Mouse (Mus musculus): ENCODE results near the gene Ear6. TPM values are rescaled to one million over a fixed set of nuclear protein-coding genes. Genes with fewer than 3 reads are reported as not detected.

Gene Ear6
- polyA plus RNA-seq, 1 experiment = not detected

- TF ChIP-seq CTCF (IDR thresholded peaks at IDR 0.05; ENCODE audit: control insufficient read depth, insufficient read depth, insufficient read length) = no peak
- TF ChIP-seq CEBPB (IDR thresholded peaks at IDR 0.05; ENCODE audit: low read depth) = no peak
- no peak for TF ChIP-seq MYOD1 (IDR thresholded peaks at IDR 0.05; ENCODE audit: control insufficient read depth, insufficient read length, low read depth)
- no peak for TF ChIP-seq FOSL1 (IDR thresholded peaks at IDR 0.05; ENCODE audit: insufficient read depth, low read length, poor library complexity, severe bottlenecking)
- TF ChIP-seq USF1 (IDR thresholded peaks at IDR 0.05; ENCODE audit: low read depth) = no peak
- no peak for TF ChIP-seq MYOG (IDR thresholded peaks at IDR 0.05; ENCODE audit: control insufficient read depth, extremely low read depth, insufficient read length)
- TF ChIP-seq MAX (IDR thresholded peaks at IDR 0.05) = no peak
- Histone ChIP-seq H3K27me3 (ENCODE audit: control insufficient read depth, insufficient read depth, insufficient read length) (no peaks in the 10 kb centered on the region), H3K79me3 (ENCODE audit: low read depth) (peaks cover 3% of the 10 kb centered on the region), H3K79me2 (ENCODE audit: control insufficient read depth, insufficient read depth) (peaks cover 23% of the 10 kb centered on the region), H3ac (ENCODE audit: control insufficient read depth, insufficient read length, low read depth) (no peak overlapping the region), H3K36me3 (ENCODE audit: control insufficient read depth, insufficient read depth) (peaks cover 30% of the 10 kb centered on the region), H3K4me3 (ENCODE audit: insufficient read depth, poor library complexity, severe bottlenecking) (no peak overlapping the region)
Observed at GRCm38 (mm10) chr14:51886051-51886450, 32.6 kb downstream of the Ear6 start.

- peaks cover 35% of the 10 kb centered on the region for H3K36me3 ChIP-seq (ENCODE audit: control insufficient read depth, insufficient read depth)
- H3K27me3 ChIP-seq (ENCODE audit: control insufficient read depth, insufficient read depth, insufficient read length) = no peaks in the 10 kb centered on the region
- H3K79me2 ChIP-seq (ENCODE audit: control insufficient read depth, insufficient read depth) = peaks cover 22% of the 10 kb centered on the region
- H3K4me3 ChIP-seq (ENCODE audit: insufficient read depth, poor library complexity, severe bottlenecking) = no peak overlapping the region
- no peak overlapping the region for H3ac ChIP-seq (ENCODE audit: control insufficient read depth, insufficient read length, low read depth)
- H3K79me3 ChIP-seq (ENCODE audit: low read depth) = peaks cover 3% of the 10 kb centered on the region
- TF ChIP-seq CEBPB (IDR thresholded peaks at IDR 0.05; ENCODE audit: low read depth) (no peak), MYOD1 (IDR thresholded peaks at IDR 0.05; ENCODE audit: control insufficient read depth, insufficient read length, low read depth) (no peak), CTCF (IDR thresholded peaks at IDR 0.05; ENCODE audit: control insufficient read depth, insufficient read depth, insufficient read length) (no peak), MAX (IDR thresholded peaks at IDR 0.05) (no peak), FOSL1 (IDR thresholded peaks at IDR 0.05; ENCODE audit: insufficient read depth, low read length, poor library complexity, severe bottlenecking) (no peak), MYOG (IDR thresholded peaks at IDR 0.05; ENCODE audit: control insufficient read depth, extremely low read depth, insufficient read length) (no peak), USF1 (IDR thresholded peaks at IDR 0.05; ENCODE audit: low read depth) (no peak)
Observed at GRCm38 (mm10) chr14:51889833-51890232, 36.3 kb downstream of the Ear6 start.

GRCm38 (mm10) chr14:51892191-51892939 lies 38.9 kb downstream of the Ear6 start, which contains the start of gene Slc39a2:
Slc39a2 (plus strand) TSS chr14:51892889.
- H3K36me3 ChIP-seq (ENCODE audit: control insufficient read depth, insufficient read depth) = peaks cover 29% of the 10 kb centered on the region
- no peaks in the 10 kb centered on the region for H3K27me3 ChIP-seq (ENCODE audit: control insufficient read depth, insufficient read depth, insufficient read length)
- no peak within 1 kb of the TSS for H3K4me3 ChIP-seq (ENCODE audit: insufficient read depth, poor library complexity, severe bottlenecking)
- H3K79me3 ChIP-seq (ENCODE audit: low read depth) = no peaks in the 10 kb centered on the region
- H3ac ChIP-seq (ENCODE audit: control insufficient read depth, insufficient read length, low read depth) = no peak within 1 kb of the TSS
- H3K79me2 ChIP-seq (ENCODE audit: control insufficient read depth, insufficient read depth) = no peaks in the 10 kb centered on the region
- TF ChIP-seq CEBPB (IDR thresholded peaks at IDR 0.05; ENCODE audit: low read depth) = no peak
- no peak for TF ChIP-seq FOSL1 (IDR thresholded peaks at IDR 0.05; ENCODE audit: insufficient read depth, low read length, poor library complexity, severe bottlenecking)
- no peak for TF ChIP-seq CTCF (IDR thresholded peaks at IDR 0.05; ENCODE audit: control insufficient read depth, insufficient read depth, insufficient read length)
- TF ChIP-seq MYOG (IDR thresholded peaks at IDR 0.05; ENCODE audit: control insufficient read depth, extremely low read depth, insufficient read length) = no peak
- TF ChIP-seq MAX (IDR thresholded peaks at IDR 0.05) = no peak
- TF ChIP-seq MYOD1 (IDR thresholded peaks at IDR 0.05; ENCODE audit: control insufficient read depth, insufficient read length, low read depth) = no peak
- no peak for TF ChIP-seq USF1 (IDR thresholded peaks at IDR 0.05; ENCODE audit: low read depth)

GRCm38 (mm10) chr14:51893094-51893794 lies 39.7 kb downstream of the Ear6 start:
- H3K4me3 ChIP-seq (ENCODE audit: insufficient read depth, poor library complexity, severe bottlenecking) = no peak overlapping the region
- no peak for TF ChIP-seq MYOD1 (IDR thresholded peaks at IDR 0.05; ENCODE audit: control insufficient read depth, insufficient read length, low read depth)
- TF ChIP-seq CEBPB (IDR thresholded peaks at IDR 0.05; ENCODE audit: low read depth) = no peak
- no peak for TF ChIP-seq FOSL1 (IDR thresholded peaks at IDR 0.05; ENCODE audit: insufficient read depth, low read length, poor library complexity, severe bottlenecking)
- no peak for TF ChIP-seq CTCF (IDR thresholded peaks at IDR 0.05; ENCODE audit: control insufficient read depth, insufficient read depth, insufficient read length)
- no peak for TF ChIP-seq USF1 (IDR thresholded peaks at IDR 0.05; ENCODE audit: low read depth)
- TF ChIP-seq MYOG (IDR thresholded peaks at IDR 0.05; ENCODE audit: control insufficient read depth, extremely low read depth, insufficient read length) = no peak
- no peaks in the 10 kb centered on the region for H3K27me3 ChIP-seq (ENCODE audit: control insufficient read depth, insufficient read depth, insufficient read length)
- H3K79me3 ChIP-seq (ENCODE audit: low read depth) = no peaks in the 10 kb centered on the region
- H3K79me2 ChIP-seq (ENCODE audit: control insufficient read depth, insufficient read depth) = no peaks in the 10 kb centered on the region
- no peak overlapping the region for H3ac ChIP-seq (ENCODE audit: control insufficient read depth, insufficient read length, low read depth)
- peaks cover 22% of the 10 kb centered on the region for H3K36me3 ChIP-seq (ENCODE audit: control insufficient read depth, insufficient read depth)

GRCm38 (mm10) chr14:51893809-51894208 lies 40.3 kb downstream of the Ear6 start:
- Histone ChIP-seq H3ac (ENCODE audit: control insufficient read depth, insufficient read length, low read depth) (no peak overlapping the region), H3K79me2 (ENCODE audit: control insufficient read depth, insufficient read depth) (no peaks in the 10 kb centered on the region), H3K4me3 (ENCODE audit: insufficient read depth, poor library complexity, severe bottlenecking) (no peak overlapping the region), H3K36me3 (ENCODE audit: control insufficient read depth, insufficient read depth) (peaks cover 22% of the 10 kb centered on the region), H3K79me3 (ENCODE audit: low read depth) (no peaks in the 10 kb centered on the region), H3K27me3 (ENCODE audit: control insufficient read depth, insufficient read depth, insufficient read length) (no peaks in the 10 kb centered on the region)
- TF ChIP-seq MYOG (IDR thresholded peaks at IDR 0.05; ENCODE audit: control insufficient read depth, extremely low read depth, insufficient read length) (no peak), USF1 (IDR thresholded peaks at IDR 0.05; ENCODE audit: low read depth) (no peak), MAX (IDR thresholded peaks at IDR 0.05) (no peak), CTCF (IDR thresholded peaks at IDR 0.05; ENCODE audit: control insufficient read depth, insufficient read depth, insufficient read length) (no peak), CEBPB (IDR thresholded peaks at IDR 0.05; ENCODE audit: low read depth) (no peak), MYOD1 (IDR thresholded peaks at IDR 0.05; ENCODE audit: control insufficient read depth, insufficient read length, low read depth) (no peak), FOSL1 (IDR thresholded peaks at IDR 0.05; ENCODE audit: insufficient read depth, low read length, poor library complexity, severe bottlenecking) (no peak)

Measured in C2C12 (cell line).